Mouse (Mus musculus): ENCODE results near the gene Atl1. TPM values are rescaled to one million over a fixed set of nuclear protein-coding genes. Genes with fewer than 3 reads are reported as not detected.
A peak's percentile ranks its signal among the peaks of the same experiment; 100 is the strongest.

The Atl1 gene
- polyA plus RNA-seq, 2 experiments from 2014 or later = 0.31 to 1.2 TPM

- ATAC-seq = no peak
Observed at GRCm38 (mm10) chr12:69885170-69885923, 7.1 kb upstream of the Atl1 start.

GRCm38 (mm10) chr12:69887776-69888175 is 4.6 kb upstream of the Atl1 start:
- ATAC-seq = no peak

GRCm38 (mm10) chr12:69888345-69888744 is 4.1 kb upstream of the Atl1 start:
- no peak for ATAC-seq

- ATAC-seq = no peak
Observed at GRCm38 (mm10) chr12:69890051-69890450, 2.4 kb upstream of the Atl1 start.

- no peak for ATAC-seq
Observed at GRCm38 (mm10) chr12:69890476-69890875, 1.9 kb upstream of the Atl1 start.

- ATAC-seq = no peak
Observed at GRCm38 (mm10) chr12:69891721-69892120, 693 bp upstream of the Atl1 start.

GRCm38 (mm10) chr12:69893927-69894326 is 1.5 kb downstream of the Atl1 start:
- no peak for ATAC-seq

GRCm38 (mm10) chr12:69895046-69895445 is 2.6 kb downstream of the Atl1 start:
- ATAC-seq = no peak

- ATAC-seq = no peak
Observed at GRCm38 (mm10) chr12:69898119-69898518, 5.7 kb downstream of the Atl1 start.

- no peak for ATAC-seq
Observed at GRCm38 (mm10) chr12:69904991-69905390, 12.6 kb downstream of the Atl1 start.

- ATAC-seq = no peak
Observed at GRCm38 (mm10) chr12:69907667-69908510, 15.5 kb downstream of the Atl1 start.

GRCm38 (mm10) chr12:69908511-69908900 is 16.1 kb downstream of the Atl1 start:
- ATAC-seq = no peak

GRCm38 (mm10) chr12:69911906-69912305 is 19.5 kb downstream of the Atl1 start:
- no peak for ATAC-seq

- peak; percentile 73 for ATAC-seq
Observed at GRCm38 (mm10) chr12:69912737-69913136, 20.3 kb downstream of the Atl1 start.

- ATAC-seq = no peak
Observed at GRCm38 (mm10) chr12:69917870-69918269, 25.5 kb downstream of the Atl1 start.

GRCm38 (mm10) chr12:69922099-69922498 is 29.7 kb downstream of the Atl1 start:
- no peak for ATAC-seq

GRCm38 (mm10) chr12:69923128-69923527 is 30.7 kb downstream of the Atl1 start:
- ATAC-seq = no peak

GRCm38 (mm10) chr12:69923603-69924002 is 31.2 kb downstream of the Atl1 start:
- no peak for ATAC-seq

GRCm38 (mm10) chr12:69924012-69924411 is 31.6 kb downstream of the Atl1 start:
- peak; percentile 79 for ATAC-seq

- ATAC-seq = no peak
Observed at GRCm38 (mm10) chr12:69926716-69927115, 34.3 kb downstream of the Atl1 start.

- no peak for ATAC-seq
Observed at GRCm38 (mm10) chr12:69937731-69938130, 45.3 kb downstream of the Atl1 start.

- ATAC-seq = no peak
Observed at GRCm38 (mm10) chr12:69939291-69939690, 46.9 kb downstream of the Atl1 start.

- ATAC-seq = no peak
Observed at GRCm38 (mm10) chr12:69941655-69942329, 49.4 kb downstream of the Atl1 start.
